Mouse (Mus musculus) lung, adult 2 months (tissue): ENCODE data around the gene Copg2. TPM values are rescaled to one million over a fixed set of nuclear protein-coding genes. Genes with fewer than 3 reads are reported as not detected.

Experiments
- DNase-seq: peaks from one replicate; pipeline ENCODE4 v3.0.0; 2022
- H3K4me1 ChIP-seq: fragments of 200-500 bp; 2 replicates; pipeline ENCODE4 v1.6.1; 2011; ENCODE audit warnings: low read length; ENCODE audit not compliant: control insufficient read depth, insufficient read depth
- H3K4me3 ChIP-seq: fragments of 200-500 bp; replicated peaks from 2 replicates; pipeline ENCODE3; 2011; ENCODE audit warnings: low read depth, mild to moderate bottlenecking, control low read depth, low read length; ENCODE audit errors: extremely low read depth
- CTCF ChIP-seq: fragments of 200-500 bp; IDR thresholded peaks from 2 replicates; pipeline ENCODE4 v1.5.1; 2011; ENCODE audit warnings: mild to moderate bottlenecking, low read length, control low read depth; ENCODE audit not compliant: insufficient read depth
- POLR2A ChIP-seq: fragments of 200-500 bp; IDR thresholded peaks from 2 replicates; pipeline ENCODE4 v1.6.1; 2011; ENCODE audit warnings: low read depth, mild to moderate bottlenecking, control low read depth, low read length, borderline replicate concordance; ENCODE audit errors: extremely low read depth
- WGBS: fragments of 180-500 bp; shearing (Covaris S2); methylation state at CpG from one replicate; pipeline ENCODE4 v1.1.7; 2018; 5-methylcytosine and 5-hydroxymethylcytosine counted together
- polyA plus RNA-seq: library from polyadenylated mRNA; depleted of rRNA; stranded (reverse); fragments of >200 nt; gene quantifications from 2 replicates; pipeline ENCODE4 v1.2.3, GENCODE M21; 2012

Gene Copg2
- polyA plus RNA-seq, 1 experiment: 11.1 TPM

GRCm38 (mm10) chr6:30749892-30750291 is 146.7 kb downstream of the Copg2 start:
- TF ChIP-seq CTCF (no peak), POLR2A (no peak)
- no peak for DNase-seq
- Histone ChIP-seq H3K4me1 (no peaks in the 10 kb centered on the region), H3K4me3 (no peak overlapping the region)
- 55% methylated on average over 1 of the region's 1 CpGs for WGBS

GRCm38 (mm10) chr6:30749042-30749689 is 147.4 kb downstream of the Copg2 start:
- 66% methylated on average over 2 of the region's 2 CpGs for WGBS
- TF ChIP-seq CTCF (no peak), POLR2A (no peak)
- DNase-seq: no peak

GRCm38 (mm10) chr6:30748358-30748910 is 148.2 kb downstream of the Copg2 start:
- no peak for DNase-seq
- Histone ChIP-seq H3K4me3 (no peak overlapping the region), H3K4me1 (no peaks in the 10 kb centered on the region)
- no peak for TF ChIP-seq CTCF
- no peak for TF ChIP-seq POLR2A
- 76% methylated on average over 6 of the region's 6 CpGs for WGBS

More at GRCm38 (mm10) chr6:30749042-30749689, 147.4 kb downstream of the Copg2 start:
- no peaks in the 10 kb centered on the region for H3K4me1 ChIP-seq
- no peak overlapping the region for H3K4me3 ChIP-seq

GRCm38 (mm10) chr6:30747631-30748357 is 148.8 kb downstream of the Copg2 start:
- 80% methylated on average over 7 of the region's 7 CpGs for WGBS
- H3K4me1 ChIP-seq: no peaks in the 10 kb centered on the region
- no peak for DNase-seq
- TF ChIP-seq CTCF: no peak
- TF ChIP-seq POLR2A: no peak
- no peak overlapping the region for H3K4me3 ChIP-seq

- Histone ChIP-seq H3K4me3 (no peak overlapping the region), H3K4me1 (no peaks in the 10 kb centered on the region)
- whole genome bisulfite sequencing: 61% methylated on average over 7 of the region's 7 CpGs
- DNase-seq: no peak
- TF ChIP-seq CTCF: no peak
- no peak for TF ChIP-seq POLR2A
These were observed 151.0 kb downstream of the Copg2 start for GRCm38 (mm10) chr6:30745591-30745990.

GRCm38 (mm10) chr6:30744846-30745245 is 151.7 kb downstream of the Copg2 start:
- DNase-seq: no peak
- TF ChIP-seq POLR2A (no peak), CTCF (no peak)
- H3K4me3 ChIP-seq: no peak overlapping the region
- H3K4me1 ChIP-seq: no peaks in the 10 kb centered on the region
- 85% methylated on average over 10 of the region's 10 CpGs for WGBS

- DNase-seq: no peak
- no peak for TF ChIP-seq CTCF
- peak overlapping the region; percentile 10 for H3K4me3 ChIP-seq
- 47% methylated on average over 10 of the region's 10 CpGs for WGBS
- H3K4me1 ChIP-seq: no peaks in the 10 kb centered on the region
These were observed 157.3 kb downstream of the Copg2 start for GRCm38 (mm10) chr6:30739177-30739747.

GRCm38 (mm10) chr6:30738464-30739006 is 158.1 kb downstream of the Copg2 start:
- Histone ChIP-seq H3K4me3 (peak overlapping the region; percentile 12), H3K4me1 (no peaks in the 10 kb centered on the region)
- WGBS: 53% methylated on average over 20 of the region's 20 CpGs
- DNase-seq: peak; percentile 13
- TF ChIP-seq POLR2A (no peak), CTCF (no peak)

- no peaks in the 10 kb centered on the region for H3K4me1 ChIP-seq
- 46% methylated on average over 66 of the region's 66 CpGs for WGBS
These were observed 158.8 kb downstream of the Copg2 start for GRCm38 (mm10) chr6:30737548-30738463.

More at GRCm38 (mm10) chr6:30737548-30738463, 158.8 kb downstream of the Copg2 start:
- peak overlapping the region; percentile 12 for H3K4me3 ChIP-seq
- TF ChIP-seq CTCF: no peak
- TF ChIP-seq POLR2A: peak; percentile 94
- peak; percentile 48 for DNase-seq
